Mouse (Mus musculus) ovary, postnatal 14 days (tissue): ENCODE measurements around the gene Pllp.

ENCODE experiments used
- DNase-seq: peaks from one replicate; pipeline ENCODE4 v3.0.0; 2022; ENCODE audit warnings: low spot score

The Pllp gene

GRCm38 (mm10) chr8:94649496-94649895 is 46.6 kb downstream of the Pllp start:
- no peak for DNase-seq

GRCm38 (mm10) chr8:94646165-94646564 is 49.9 kb downstream of the Pllp start:
- DNase-seq, result no peak

GRCm38 (mm10) chr8:94645202-94645601 is 50.9 kb downstream of the Pllp start:
- DNase-seq, result no peak

GRCm38 (mm10) chr8:94641938-94642337 is 54.1 kb downstream of the Pllp start:
- DNase-seq, result no peak

- no peak for DNase-seq
Measured at GRCm38 (mm10) chr8:94641183-94641582, 54.9 kb downstream of the Pllp start.

GRCm38 (mm10) chr8:94634211-94634610 is 61.9 kb downstream of the Pllp start:
- no peak for DNase-seq

GRCm38 (mm10) chr8:94633564-94634194 is 62.4 kb downstream of the Pllp start:
- no peak for DNase-seq
